Mouse (Mus musculus): Measurements from ENCODE around the gene Mob1b. TPM values are rescaled to one million over a fixed set of nuclear protein-coding genes. Genes with fewer than 3 reads are reported as not detected.
A peak's percentile ranks its signal among the peaks of the same experiment; 100 is the strongest.

Gene Mob1b
- total RNA-seq, 4 experiments from 2014 or later = 23.3 to 32.6 (median 26.6) TPM

GRCm38 (mm10) chr5:88768201-88768600 lies 47.5 kb downstream of the Mob1b start:
- no peak for DNase-seq (ENCODE audit: low spot score in 2 of 2)

GRCm38 (mm10) chr5:88782072-88782765 lies 61.6 kb downstream of the Mob1b start:
- no peak for DNase-seq (ENCODE audit: low spot score in 2 of 2)

GRCm38 (mm10) chr5:88785059-88785458 lies 64.4 kb downstream of the Mob1b start:
- no peak for DNase-seq (ENCODE audit: low spot score in 2 of 2)

GRCm38 (mm10) chr5:88790675-88791074 lies 70.0 kb downstream of the Mob1b start:
- no peak for DNase-seq (ENCODE audit: low spot score in 2 of 2)

- DNase-seq (ENCODE audit: low spot score in 2 of 2) = peak in 1 of 2 experiments; percentile 46
Measured at GRCm38 (mm10) chr5:88791256-88792245, 70.9 kb downstream of the Mob1b start.

- no peak for DNase-seq (ENCODE audit: low spot score in 2 of 2)
Measured at GRCm38 (mm10) chr5:88793676-88794075, 73.0 kb downstream of the Mob1b start.

GRCm38 (mm10) chr5:88795910-88796584 lies 75.4 kb downstream of the Mob1b start:
- no peak for DNase-seq (ENCODE audit: low spot score in 2 of 2)

- no peak for DNase-seq (ENCODE audit: low spot score in 2 of 2)
Measured at GRCm38 (mm10) chr5:88796588-88796987, 75.9 kb downstream of the Mob1b start.

- DNase-seq (ENCODE audit: low spot score in 2 of 2) = no peak
Measured at GRCm38 (mm10) chr5:88797121-88797520, 76.5 kb downstream of the Mob1b start.

GRCm38 (mm10) chr5:88805616-88806015 lies 85.0 kb downstream of the Mob1b start:
- DNase-seq (ENCODE audit: low spot score in 2 of 2) = no peak

GRCm38 (mm10) chr5:88806278-88806677 lies 85.6 kb downstream of the Mob1b start:
- DNase-seq (ENCODE audit: low spot score in 2 of 2) = no peak

- DNase-seq (ENCODE audit: low spot score in 2 of 2) = peak in 1 of 2 experiments; percentile 18
Measured at GRCm38 (mm10) chr5:88807342-88807741, 86.7 kb downstream of the Mob1b start.

GRCm38 (mm10) chr5:88813188-88813587 lies 92.5 kb downstream of the Mob1b start:
- no peak for DNase-seq (ENCODE audit: low spot score in 2 of 2)

Other genes starting within 250 kb of the Mob1b start
- not detected for gene Enam, start 232.9 kb upstream of the Mob1b start, total RNA-seq (2022)
- under 1 TPM; 0.23 to 0.39 (median 0.32) TPM for gene Jchain, start 193.0 kb upstream of the Mob1b start, total RNA-seq (2022)
- gene Utp3, start 166.4 kb upstream of the Mob1b start, total RNA-seq (2022) = 10 to 100 TPM; 25.4 to 30.3 (median 28.2) TPM
- 100 to 1,000 TPM; 157 to 193 (median 180) TPM for gene Rufy3, start 155.8 kb upstream of the Mob1b start, total RNA-seq (2022)
- 100 to 1,000 TPM in 1 of 4 experiments, 10 to 100 TPM in 3; 90.0 to 103 (median 94.6) TPM for gene Grsf1, start 44.7 kb upstream of the Mob1b start, total RNA-seq (2022)
- gene Dck, start 44.1 kb downstream of the Mob1b start, total RNA-seq (2022) = 10 to 100 TPM; 12.1 to 14.0 (median 12.9) TPM
- gene Slc4a4, start 166.0 kb downstream of the Mob1b start, total RNA-seq (2022) = 100 to 1,000 TPM; 140 to 157 (median 150) TPM

All from layer of hippocampus, adult 8-10 months (tissue).